Mouse (Mus musculus) ES-E14 (cell line): ENCODE results near the gene Fermt2. TPM values are rescaled to one million over a fixed set of nuclear protein-coding genes. Genes with fewer than 3 reads are reported as not detected.
A peak's percentile ranks its signal among the peaks of the same experiment; 100 is the strongest.

ENCODE experiments used
- DNase-seq: peaks from one replicate; pipeline ENCODE4 v3.0.0-alpha.2; 2013; ENCODE audit warnings: low read depth, low spot score
- H3K27ac ChIP-seq: 2 replicates; pipeline ENCODE4 v1.5.1; 2012; ENCODE audit warnings: low read depth, mild to moderate bottlenecking, low read length, moderate library complexity, mixed read lengths; ENCODE audit not compliant: poor library complexity, insufficient read depth, severe bottlenecking
- H3K36me3 ChIP-seq: 2 replicates; pipeline ENCODE4 v1.6.1; 2012; ENCODE audit warnings: mild to moderate bottlenecking, low read length, moderate library complexity, mixed read lengths; ENCODE audit not compliant: control insufficient read depth, poor library complexity, insufficient read depth, severe bottlenecking
- H3K4me1 ChIP-seq, 2 experiments: fragments of 150-350 bp in 1 of 2; sonication (generic) in 1 of 2; 2 replicates each; pipeline ENCODE4 v1.6.1; 2012; ENCODE audit warnings: low read length in 2 of 2, mild to moderate bottlenecking in 1 of 2, mixed read lengths in 1 of 2; ENCODE audit not compliant: control insufficient read depth in 2 of 2, insufficient read depth in 2 of 2, poor library complexity in 1 of 2
- H3K4me3 ChIP-seq, 2 experiments: fragments of 150-350 bp in 1 of 2; sonication (generic) in 1 of 2; 2 replicates each; pipeline ENCODE4 v1.5.1; 2012; ENCODE audit warnings: low read length in 2 of 2, low read depth in 1 of 2, mild to moderate bottlenecking in 1 of 2, mixed read lengths in 1 of 2; ENCODE audit not compliant: insufficient read depth in 1 of 2, poor library complexity in 1 of 2, severe bottlenecking in 1 of 2
- H3K9ac ChIP-seq: 2 replicates; pipeline ENCODE4 v1.6.1; 2012; ENCODE audit warnings: low read depth, mild to moderate bottlenecking, low read length, mixed read lengths; ENCODE audit not compliant: poor library complexity, insufficient read depth, severe bottlenecking
- H3K9me3 ChIP-seq: fragments of 150-350 bp; sonication (generic); 2 replicates; pipeline ENCODE4 v1.6.1; 2012; ENCODE audit warnings: low read depth, mild to moderate bottlenecking, low read length; ENCODE audit not compliant: control insufficient read depth, insufficient read depth
- HCFC1 ChIP-seq: IDR thresholded peaks from 2 replicates; pipeline ENCODE4 v1.6.1; 2012; ENCODE audit warnings: low read length, inconsistent platforms, borderline replicate concordance; ENCODE audit not compliant: insufficient read depth
- MAFK ChIP-seq: IDR thresholded peaks from 2 replicates; pipeline ENCODE4 v1.6.1; 2014; ENCODE audit warnings: mild to moderate bottlenecking, low read depth, low read length, inconsistent platforms; ENCODE audit not compliant: insufficient read depth
- ZC3H11A ChIP-seq: IDR thresholded peaks from 2 replicates; pipeline ENCODE4 v1.6.1; 2012; ENCODE audit warnings: low read depth, mild to moderate bottlenecking, inconsistent platforms, low read length, borderline replicate concordance
- in situ Hi-C, 2 experiments: fragments of 600-800 bp; cut with MboI; formaldehyde crosslinking; loops; one replicate each; pipeline ENCODE4 v1.15.1; 2025; ENCODE audit warnings: low sequenced_read_pairs in 2 of 2, inconsistent platforms in 1 of 2; ENCODE audit not compliant: unreplicated experiment in 2 of 2
- total RNA-seq: library from RNA; depleted of rRNA; stranded (reverse); fragments of 300-350 nt; gene quantifications from 2 replicates; pipeline ENCODE4 v1.2.3, GENCODE M21; 2012

Gene Fermt2
- total RNA-seq, 1 experiment: 47.0 TPM

DNA sequence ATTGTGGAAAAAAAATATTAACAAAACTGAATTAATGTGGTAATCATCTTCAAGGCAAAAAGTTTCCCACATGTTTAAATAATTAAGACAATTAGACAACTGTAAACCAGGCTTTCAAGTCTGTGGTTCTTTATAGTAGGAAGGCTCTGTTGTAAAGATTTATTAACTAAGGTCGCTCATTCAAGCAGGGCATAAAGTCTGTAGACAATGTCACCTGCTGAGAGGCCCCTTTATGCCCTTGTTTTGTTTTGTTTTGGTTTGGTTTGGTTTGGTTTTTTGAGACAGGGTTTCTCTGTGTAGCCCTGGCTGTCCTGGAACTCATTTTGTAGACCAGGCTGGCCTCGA, 91.0 kb downstream of the Fermt2 start:
- H3K4me3 ChIP-seq: no peak overlapping the region
- no peak for DNase-seq
- H3K27ac ChIP-seq: no peak overlapping the region
- H3K4me1 ChIP-seq: peaks cover 6 to 13% of the 10 kb centered on the region in 2 experiments
- no peaks in the 10 kb centered on the region for H3K9me3 ChIP-seq
- in situ Hi-C loops: loop anchor here in 1 of 2 experiments (25.0 kb wide), 1 partner anchor 452 kb away; the partner anchor contains the start of gene Ptger2
- TF ChIP-seq MAFK (no peak), HCFC1 (no peak), ZC3H11A (no peak)
- H3K9ac ChIP-seq: no peak overlapping the region
- no peaks in the 10 kb centered on the region for H3K36me3 ChIP-seq

DNA sequence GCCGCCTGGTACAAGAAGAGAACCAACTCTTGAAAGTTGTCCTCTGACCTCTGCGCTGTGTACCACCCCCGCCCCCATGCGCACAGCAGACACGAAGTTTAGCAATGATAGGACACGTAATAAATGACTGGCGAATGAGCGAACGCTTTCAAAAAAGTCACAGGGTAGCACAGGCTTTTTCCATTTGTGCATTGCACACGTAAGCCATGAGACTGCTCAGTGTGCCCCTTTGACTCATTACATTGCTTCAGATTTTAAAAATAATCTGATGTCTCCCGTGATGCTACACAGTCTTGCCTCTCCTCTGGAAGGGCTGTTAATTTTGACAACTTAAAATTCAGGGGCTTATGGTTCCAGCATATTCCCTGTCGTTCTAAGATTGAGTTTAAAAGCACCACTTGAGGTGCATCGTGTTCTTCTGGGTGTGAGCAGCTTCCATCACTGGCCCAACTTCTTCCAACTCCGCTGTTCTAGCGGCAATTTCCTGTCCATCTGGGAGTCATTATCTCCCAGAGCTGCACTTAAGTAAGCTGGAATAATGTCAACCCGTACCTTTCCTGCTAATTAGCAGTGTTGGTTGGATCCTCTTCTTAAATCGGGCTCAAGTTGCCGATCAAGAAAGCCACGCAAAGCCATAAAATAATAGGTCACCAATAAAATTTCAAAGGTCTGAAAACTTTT, 91.5 kb downstream of the Fermt2 start:
- Histone ChIP-seq H3K36me3 (no peaks in the 10 kb centered on the region), H3K27ac (no peak overlapping the region), H3K9ac (no peak overlapping the region), H3K4me1 (peaks cover 5 to 13% of the 10 kb centered on the region in 2 experiments), H3K9me3 (no peaks in the 10 kb centered on the region), H3K4me3 (no peak overlapping the region)
- in situ Hi-C loops: loop anchor here in 1 of 2 experiments (25.0 kb wide), 1 partner anchor 451 kb away; the partner anchor contains the start of gene Ptger2
- TF ChIP-seq HCFC1 (no peak), ZC3H11A (no peak), MAFK (no peak)
- no peak for DNase-seq

DNA sequence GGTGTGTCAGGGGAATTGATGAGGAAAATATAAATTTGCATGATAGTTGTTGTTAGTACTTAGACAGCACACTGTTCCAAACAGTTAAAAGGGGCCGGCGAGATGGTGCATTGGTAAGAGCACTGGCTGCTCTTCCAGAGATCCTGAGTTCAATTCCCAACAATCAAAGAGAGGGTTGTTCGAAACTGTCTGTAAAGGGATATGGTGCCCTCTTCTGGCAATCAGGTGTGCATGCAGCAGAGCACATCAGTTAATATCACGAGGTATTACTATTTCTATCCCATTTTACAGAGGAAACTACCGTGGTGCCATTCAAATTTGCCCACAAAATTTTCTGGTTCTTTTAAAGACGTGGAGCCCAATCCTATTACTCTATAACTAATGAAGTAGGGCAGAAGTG, 95.7 kb downstream of the Fermt2 start:
- in situ Hi-C loops: loop anchor here in 1 of 2 experiments (25.0 kb wide), 1 partner anchor 447 kb away; the partner anchor contains the start of gene Ptger2
- no peak overlapping the region for H3K4me3 ChIP-seq

DNA sequence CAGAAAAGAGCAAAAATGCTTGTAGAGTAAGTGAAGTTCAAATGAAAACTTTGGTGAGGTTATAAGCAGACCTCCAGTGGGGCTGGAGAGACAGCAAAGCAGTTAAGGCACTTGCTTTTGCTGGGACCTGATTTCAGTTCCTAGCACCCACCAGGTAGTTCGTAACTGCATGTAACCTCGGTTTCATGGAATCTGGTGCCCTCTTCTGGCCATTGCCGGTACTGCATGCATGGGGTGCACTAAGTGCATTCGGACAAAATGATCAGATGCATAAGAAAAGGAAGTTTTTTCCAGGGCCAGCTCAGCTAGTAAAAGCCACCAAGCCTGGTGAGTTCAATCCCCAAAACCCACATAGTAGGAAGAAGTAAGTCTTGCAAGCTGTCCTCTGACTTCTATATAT, 97.9 kb downstream of the Fermt2 start:
- H3K36me3 ChIP-seq: no peaks in the 10 kb centered on the region
- in situ Hi-C loops: loop anchor here in 1 of 2 experiments (25.0 kb wide), 1 partner anchor 445 kb away; the partner anchor contains the start of gene Ptger2
- H3K4me1 ChIP-seq: peaks cover 0 to 5% of the 10 kb centered on the region in 2 experiments; a peak in 2 of 4 replicates
- H3K4me3 ChIP-seq: no peak overlapping the region
- no peaks in the 10 kb centered on the region for H3K9me3 ChIP-seq
- H3K27ac ChIP-seq: no peak overlapping the region
- no peak for TF ChIP-seq MAFK
- TF ChIP-seq ZC3H11A: peak; percentile 58; the same call in 1 of the 2 replicates
- no peak overlapping the region for H3K9ac ChIP-seq
- no peak for DNase-seq

More for the DNA sequence above, 95.7 kb downstream of the Fermt2 start:
- TF ChIP-seq HCFC1: no peak
- no peak for DNase-seq
- Histone ChIP-seq H3K36me3 (no peaks in the 10 kb centered on the region), H3K27ac (no peak overlapping the region), H3K9me3 (no peaks in the 10 kb centered on the region), H3K4me1 (peaks cover 0 to 5% of the 10 kb centered on the region in 2 experiments; a peak in 2 of 4 replicates), H3K9ac (no peak overlapping the region)

DNA sequence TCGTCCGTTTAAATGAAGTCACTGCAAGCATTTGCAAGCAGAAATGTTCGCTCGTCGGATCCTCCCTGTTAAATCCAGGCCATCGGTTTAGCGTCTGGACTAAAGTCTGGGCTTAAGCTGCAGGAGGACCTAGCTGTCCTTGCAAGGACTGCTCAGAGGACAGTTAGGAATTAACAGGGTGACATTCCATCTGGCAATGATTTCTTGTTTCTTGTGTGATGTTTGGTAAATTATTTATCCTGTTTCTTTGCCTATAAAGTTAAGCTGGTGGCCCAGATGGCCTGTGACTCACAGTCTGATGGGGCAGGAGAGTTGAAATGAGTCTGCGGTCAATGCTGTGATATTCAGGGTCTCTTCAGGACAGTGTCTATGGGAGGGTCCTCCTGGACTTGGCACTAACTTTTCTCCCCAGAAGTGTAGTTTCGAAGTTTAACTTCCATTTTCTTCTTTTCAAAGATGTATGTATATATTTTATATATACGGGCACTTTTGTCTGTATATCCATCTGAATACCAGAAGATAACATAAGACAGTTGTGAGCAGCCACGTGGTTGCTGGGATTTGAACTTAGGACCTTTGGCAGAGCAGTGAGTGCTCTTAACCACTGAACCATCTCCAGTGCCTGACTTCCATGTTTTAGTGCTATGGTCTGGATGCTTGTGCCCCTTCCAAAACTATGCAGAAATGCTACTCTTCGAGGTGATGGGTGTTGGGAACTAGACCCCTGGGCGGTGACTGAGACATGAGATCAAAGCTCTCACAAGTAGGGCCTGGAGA, 99.7 kb downstream of the Fermt2 start:
- no peak for DNase-seq
- no peak for TF ChIP-seq HCFC1
- in situ Hi-C loops: loop anchor here in 1 of 2 experiments (25.0 kb wide), 1 partner anchor 443 kb away; the partner anchor contains the start of gene Ptger2

More for the DNA sequence above, 99.7 kb downstream of the Fermt2 start:
- no peak overlapping the region for H3K27ac ChIP-seq
- H3K9me3 ChIP-seq: no peaks in the 10 kb centered on the region
- H3K4me1 ChIP-seq: peaks cover 0 to 4% of the 10 kb centered on the region in 2 experiments; a peak in 2 of 4 replicates
- H3K36me3 ChIP-seq: no peaks in the 10 kb centered on the region
- no peak overlapping the region for H3K9ac ChIP-seq
- no peak overlapping the region for H3K4me3 ChIP-seq
